Mouse (Mus musculus) common myeloid progenitor, adult 5-6 weeks (primary cell): Measurements from ENCODE around the gene Olfr981. TPM values are rescaled to one million over a fixed set of nuclear protein-coding genes. Genes with fewer than 3 reads are reported as not detected.
"Not testable (repeated sequence)": the region's sequence is repeated elsewhere in the genome, so short reads cannot be mapped to it uniquely, and the experiment has no call there.

Experiments used
- ATAC-seq: replicated peaks from 2 replicates; pipeline ENCODE4 v1.8.0; 2016; ENCODE audit warnings: low read depth, mild to moderate bottlenecking, moderate TSS enrichment, inconsistent platforms; ENCODE audit not compliant: poor library complexity, severe bottlenecking
- total RNA-seq: library from RNA; stranded (forward); fragments of 200-1000, 187-1606 nt; gene quantifications from 2 replicates; pipeline ENCODE4 v1.2.3, GENCODE M21; 2017

Olfr981 gene
- total RNA-seq = not detected in 2 replicates

DNA sequence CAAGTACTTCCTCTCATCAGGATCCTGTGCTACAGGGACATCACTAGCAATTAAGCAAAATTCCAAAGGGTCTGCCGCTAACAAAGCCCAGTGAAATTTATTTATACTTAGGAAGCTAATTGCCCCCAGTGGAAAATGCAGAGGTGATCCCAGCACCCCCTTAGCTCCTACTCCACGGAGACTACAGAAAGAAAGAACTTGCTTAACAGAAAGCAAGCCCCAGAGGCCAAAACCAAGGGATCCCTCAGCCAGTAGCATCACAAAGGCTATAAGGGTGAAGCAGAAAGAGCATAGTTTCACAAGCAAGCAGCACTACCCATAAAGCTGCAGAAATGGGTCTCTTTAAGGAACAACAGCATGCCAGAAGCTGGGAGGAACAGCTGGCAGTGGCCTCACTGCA, at the start of gene Olfr981:
TSS of gene Olfr981 (plus strand) at position 301 of the 400 bp plus-strand sequence.
- ATAC-seq = no peak

DNA sequence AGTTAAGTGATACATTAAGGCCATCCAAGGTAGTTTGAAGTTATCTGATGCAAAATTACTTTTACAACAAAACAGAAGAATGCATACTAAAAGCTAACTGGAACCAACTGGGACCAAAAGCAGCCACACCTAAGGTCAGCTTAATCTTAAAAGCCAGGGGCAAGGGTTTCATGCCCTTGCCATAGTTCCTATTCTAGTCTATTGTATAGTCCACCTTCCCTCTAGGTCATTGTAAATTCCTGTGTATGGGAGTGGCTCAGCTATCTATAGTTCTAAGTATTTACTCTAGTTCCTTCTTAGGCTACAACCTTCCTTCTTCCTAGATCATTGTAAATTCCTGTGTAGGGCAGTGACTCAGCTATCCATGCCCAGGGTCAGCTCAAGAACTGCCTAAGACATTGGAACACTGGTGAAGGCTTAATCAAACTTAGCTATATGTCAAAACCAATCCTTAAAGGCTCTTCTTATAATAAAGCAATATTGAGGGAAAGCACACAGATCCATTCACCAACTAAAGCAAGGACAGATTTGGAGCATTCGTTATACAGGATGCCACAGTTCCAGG, 44.6 kb upstream of the Olfr981 start:
- not testable (repeated sequence) for ATAC-seq

DNA sequence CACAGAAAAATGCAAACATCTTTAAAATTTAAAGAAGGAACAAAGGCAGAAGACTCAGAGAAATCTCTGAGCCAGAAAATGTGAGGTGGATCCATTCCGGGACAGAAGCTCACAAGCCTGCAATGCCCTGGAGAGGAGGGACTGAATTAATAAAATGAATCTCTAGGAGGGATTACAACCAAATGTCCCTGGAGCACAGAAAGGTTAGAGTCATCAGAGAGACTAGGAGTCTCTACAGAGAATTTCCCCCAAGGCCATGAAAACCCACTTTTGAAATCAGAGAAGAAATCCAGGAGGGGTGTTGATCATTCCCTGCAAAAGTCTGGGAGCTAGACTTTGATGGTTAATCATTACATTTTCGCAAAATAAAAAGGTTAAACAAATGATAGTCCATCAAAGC, 29.5 kb upstream of the Olfr981 start, which contains the start of gene Olfr978:
TSS of gene Olfr978 (plus strand) at position 301 of the 400 bp plus-strand sequence.
- ATAC-seq = no peak

DNA sequence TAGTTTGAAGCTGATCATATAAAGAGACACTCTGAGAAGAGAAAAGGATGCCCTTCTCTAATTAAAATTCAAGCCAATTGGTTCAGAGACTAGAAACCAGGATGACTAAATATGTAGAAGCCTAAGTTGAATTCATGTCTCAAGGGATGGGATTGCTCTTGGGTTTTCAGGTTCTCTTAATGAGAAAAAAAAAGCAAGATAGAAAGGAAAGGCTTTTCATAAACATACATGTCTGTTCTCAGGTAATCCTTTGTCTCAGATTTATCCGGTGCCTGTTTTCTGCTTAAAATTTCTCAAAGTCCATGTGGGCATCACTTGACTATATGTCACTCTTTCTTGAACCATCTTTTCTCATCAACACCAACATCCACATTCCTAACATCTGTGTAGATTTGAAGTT, 17.9 kb upstream of the Olfr981 start, which contains the start of gene Olfr979:
TSS of gene Olfr979 (minus strand) at position 101 of the 400 bp plus-strand sequence.
- no peak for ATAC-seq

DNA sequence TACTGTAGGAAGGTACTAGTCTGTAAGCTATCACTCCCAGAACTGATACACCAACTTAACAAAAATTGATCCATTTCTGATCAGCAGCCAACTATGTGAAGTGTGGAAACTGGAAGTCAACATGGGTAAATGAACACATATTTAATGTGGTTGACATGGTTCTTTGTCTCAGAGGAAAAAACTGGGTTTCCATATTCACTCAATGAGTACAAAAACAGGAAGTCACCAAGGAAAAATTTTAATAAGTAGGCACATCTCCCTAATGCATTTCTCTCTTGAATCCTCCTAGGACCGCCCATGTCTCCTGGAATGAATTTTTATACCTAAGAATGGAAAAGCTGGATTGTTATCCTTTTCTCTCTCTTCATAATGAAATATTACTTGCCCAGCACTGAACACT, 11.8 kb upstream of the Olfr981 start, which contains the start of gene Olfr980:
TSS of gene Olfr980 (minus strand) at position 101 of the 400 bp plus-strand sequence.
- ATAC-seq = no peak

DNA sequence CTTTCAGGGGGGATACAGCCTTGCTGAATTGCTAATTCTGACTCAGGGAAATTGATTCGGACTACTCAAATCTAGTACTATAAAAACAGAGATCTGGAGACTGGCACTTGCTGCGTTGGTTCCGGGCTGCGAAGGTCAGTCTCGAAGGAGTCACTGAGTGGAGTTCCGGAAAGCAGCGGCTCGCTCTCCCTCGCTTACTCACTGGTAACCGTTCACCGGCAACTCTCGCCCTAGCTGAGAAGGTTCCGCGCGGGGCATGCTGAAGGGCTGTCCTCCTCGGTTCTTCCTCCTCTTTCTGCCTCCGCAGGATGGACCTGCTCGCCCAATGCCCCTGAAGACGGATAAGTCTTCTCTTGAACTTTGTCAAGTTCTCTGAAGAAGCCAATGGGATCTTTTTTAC, 28.9 kb downstream of the Olfr981 start:
- ATAC-seq = no peak

DNA sequence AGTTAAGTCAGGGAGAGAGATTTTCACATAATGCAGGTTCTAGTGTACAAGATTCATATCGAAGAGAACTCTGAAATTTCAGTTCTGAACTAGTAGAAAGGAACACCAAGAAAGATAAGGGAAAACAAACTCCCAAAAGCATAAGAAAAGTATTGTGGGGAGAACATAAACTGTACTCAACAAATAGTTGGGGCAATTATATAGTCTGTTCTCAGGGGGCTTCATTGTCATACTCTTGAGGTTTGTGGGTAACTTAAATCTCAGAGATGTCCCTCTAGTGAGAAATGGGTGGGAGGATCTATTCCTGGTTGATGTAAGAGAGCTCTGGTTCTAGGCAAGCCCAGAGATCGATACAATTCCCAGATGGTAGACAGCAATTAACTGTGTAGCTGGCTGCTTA, 52.3 kb downstream of the Olfr981 start, which contains the start of gene Olfr982:
TSS of gene Olfr982 (plus strand) at position 301 of the 400 bp plus-strand sequence.
- no peak for ATAC-seq

Other genes with a start within 250 kb of the Olfr981 start
- gene Olfr968, start 238.2 kb upstream of the Olfr981 start, total RNA-seq = not detected in 2 replicates
- gene Olfr969, start 230.5 kb upstream of the Olfr981 start, total RNA-seq = not detected in 2 replicates
- not detected in 2 replicates for gene Olfr970, start 212.6 kb upstream of the Olfr981 start, total RNA-seq
- not detected in 2 replicates for gene Olfr971, start 184.6 kb upstream of the Olfr981 start, total RNA-seq
- gene Olfr972, start 155.0 kb upstream of the Olfr981 start, total RNA-seq = not detected in 2 replicates
- gene Olfr229, start 114.1 kb upstream of the Olfr981 start, total RNA-seq = not detected in 2 replicates
- gene Olfr974, start 84.0 kb upstream of the Olfr981 start, total RNA-seq = not detected in 2 replicates
- gene Olfr975, start 69.4 kb upstream of the Olfr981 start, total RNA-seq = not detected in 2 replicates
- gene Olfr976, start 60.3 kb upstream of the Olfr981 start, total RNA-seq = not detected in 2 replicates
- not detected in 2 replicates for gene Olfr978, start 29.4 kb upstream of the Olfr981 start, total RNA-seq
- not detected in 2 replicates for gene Olfr979, start 18.0 kb upstream of the Olfr981 start, total RNA-seq
- not detected in 2 replicates for gene Olfr980, start 11.9 kb upstream of the Olfr981 start, total RNA-seq
- gene Olfr982, start 52.4 kb downstream of the Olfr981 start, total RNA-seq = not detected in 2 replicates
- not detected in 2 replicates for gene Olfr983, start 72.1 kb downstream of the Olfr981 start, total RNA-seq
- not detected in 2 replicates for gene Olfr984, start 92.7 kb downstream of the Olfr981 start, total RNA-seq
- not detected in 2 replicates for gene Olfr985, start 108.7 kb downstream of the Olfr981 start, total RNA-seq
- gene Tmem225, start 126.7 kb downstream of the Olfr981 start, total RNA-seq = not detected in 2 replicates
- gene Olfr986, start 159.5 kb downstream of the Olfr981 start, total RNA-seq = not detected in 2 replicates
- gene Zfp202, start 170.9 kb downstream of the Olfr981 start, total RNA-seq = 4.6 and 5.0 TPM in 2 replicates
- gene Scn3b, start 247.8 kb downstream of the Olfr981 start, total RNA-seq = 0.37 and 0.44 TPM in 2 replicates